Mouse (Mus musculus) cerebellum, adult (tissue): ENCODE measurements around the gene Atp23.
A peak's percentile ranks its signal among the peaks of the same experiment; 100 is the strongest.

Experiments used
- ATAC-seq: cut with Nextera tagmentation; 2 replicates; pipeline ENCODE4 v1.9.2; 2017; ENCODE audit warnings: mild to moderate bottlenecking, moderate library complexity, mixed read lengths; ENCODE audit not compliant: insufficient number of reproducible peaks, low FRiP score, low TSS enrichment

The Atp23 gene

DNA sequence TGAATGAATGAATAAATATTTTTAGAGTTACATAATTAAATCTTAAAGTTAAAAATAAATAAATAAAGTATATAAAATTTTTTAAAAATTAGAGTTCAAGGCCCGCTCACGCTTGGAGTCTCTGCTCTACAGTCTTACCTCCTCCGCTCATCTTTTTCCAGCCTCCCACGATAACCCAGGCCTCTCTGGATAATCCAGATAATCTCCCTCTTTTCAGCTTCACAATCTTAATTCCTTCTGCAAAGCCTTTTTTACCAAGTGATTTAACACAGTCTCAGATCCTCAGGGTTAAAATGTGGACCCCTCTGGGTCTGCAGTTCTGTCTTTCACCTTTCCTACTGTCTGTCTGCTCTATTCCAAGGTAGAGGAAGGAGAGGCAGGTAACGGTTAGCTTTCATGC, 13.1 kb upstream of the Atp23 start:
- ATAC-seq, result no peak

- ATAC-seq, result no peak
Measured at GRCm38 (mm10) chr10:126911479-126911878, 10.3 kb upstream of the Atp23 start.

- no peak for ATAC-seq
Measured at GRCm38 (mm10) chr10:126906811-126907210, 5.7 kb upstream of the Atp23 start.

- ATAC-seq, result peak; percentile 87
Measured at GRCm38 (mm10) chr10:126905650-126906075, 4.5 kb upstream of the Atp23 start.

DNA sequence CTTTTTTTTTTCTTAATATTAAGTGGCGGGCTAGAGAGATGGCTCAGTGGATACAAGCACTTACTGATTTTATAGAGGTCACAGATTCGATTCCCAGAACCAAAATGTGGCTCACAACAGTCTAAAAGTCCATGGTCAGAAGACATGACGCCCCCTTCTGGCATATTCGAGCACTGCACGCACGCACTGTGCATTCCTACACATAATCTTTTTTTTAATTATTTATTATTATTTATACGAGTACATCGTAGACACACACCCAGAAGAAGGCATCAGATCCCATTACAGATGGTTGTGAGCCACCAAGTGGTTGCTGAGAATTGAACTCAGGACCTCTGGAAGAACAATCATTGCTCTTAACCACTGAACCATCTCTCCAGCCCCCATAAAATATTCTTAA, 3.9 kb upstream of the Atp23 start:
- ATAC-seq, result no peak

- no peak for ATAC-seq
Measured at GRCm38 (mm10) chr10:126904221-126904620, 3.1 kb upstream of the Atp23 start.

DNA sequence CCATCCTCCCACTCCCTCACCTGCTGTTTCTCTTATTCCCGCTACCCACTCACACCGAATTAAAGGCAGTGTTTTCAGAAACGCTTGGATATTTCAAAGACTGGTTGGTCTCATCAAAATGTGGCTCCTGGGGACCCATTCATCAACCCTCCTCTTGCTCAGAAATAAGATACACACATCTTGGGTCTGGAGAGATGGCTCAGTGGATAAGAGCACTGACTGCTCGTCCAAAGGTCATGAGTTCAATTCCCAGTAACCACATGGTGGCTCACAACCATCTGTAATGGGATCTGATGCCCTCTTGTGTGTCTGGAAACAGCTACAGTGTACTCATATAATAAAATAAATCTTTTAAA, 311 bp upstream of the Atp23 start:
- ATAC-seq, result no peak

GRCm38 (mm10) chr10:126895891-126896290, 5.3 kb downstream of the Atp23 start:
- no peak for ATAC-seq

DNA sequence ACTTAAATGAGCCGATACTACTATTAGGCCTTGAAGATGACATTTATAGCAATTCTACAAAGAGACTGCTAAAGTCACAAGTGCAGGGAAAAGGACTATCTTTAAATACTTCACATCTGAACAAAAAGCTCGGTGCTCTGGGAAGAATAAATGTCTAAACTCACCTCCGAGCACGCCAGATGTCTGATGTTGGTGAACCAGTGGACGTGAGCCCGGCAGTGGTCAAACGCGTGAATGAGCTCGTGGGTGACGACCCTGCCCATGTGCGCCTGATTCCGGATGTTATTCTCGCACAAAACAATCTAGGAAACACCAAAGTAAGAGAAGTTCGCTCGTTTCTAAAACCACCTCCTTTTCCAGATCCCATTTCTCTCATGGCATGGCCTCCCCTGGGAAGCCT, 7.1 kb downstream of the Atp23 start:
- ATAC-seq, result no peak

DNA sequence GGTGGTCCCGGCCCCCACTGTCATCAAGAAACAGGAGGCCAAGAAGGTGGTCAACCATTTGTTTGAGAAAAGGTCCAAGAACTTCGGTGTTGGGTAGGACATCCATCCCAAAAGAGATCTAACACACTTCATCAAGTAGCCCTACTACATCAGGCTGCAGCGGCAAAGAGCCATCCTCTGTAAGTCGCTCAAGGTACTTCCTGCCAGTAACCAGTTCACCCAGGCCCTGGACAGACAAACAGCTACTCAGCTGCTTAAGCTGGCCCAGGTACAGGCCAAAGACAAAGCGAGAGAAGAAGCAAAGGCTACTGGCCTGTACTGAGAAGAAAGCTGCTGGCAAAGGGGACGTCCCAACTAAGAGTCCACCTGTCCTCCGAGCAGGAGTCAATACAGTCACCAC, 8.0 kb downstream of the Atp23 start:
- ATAC-seq, result no peak

DNA sequence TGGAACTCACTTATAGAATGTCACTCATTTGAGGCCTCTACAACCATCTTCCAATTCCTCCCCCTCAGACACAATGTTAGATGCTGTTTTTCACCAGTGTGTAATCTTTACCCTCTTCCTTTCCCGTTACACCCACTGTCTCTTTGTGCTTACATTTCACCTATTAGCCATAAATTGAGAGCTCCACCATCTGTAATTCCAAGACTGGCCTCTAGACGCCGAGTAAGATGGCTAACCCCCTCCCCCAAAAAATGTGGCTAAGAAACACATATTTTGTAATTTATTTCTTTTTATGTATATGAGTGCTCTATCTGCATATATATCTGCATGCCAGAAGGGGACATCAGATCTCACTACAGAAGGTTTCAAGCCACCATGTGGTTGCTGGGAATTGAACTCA, 27.4 kb downstream of the Atp23 start:
- no peak for ATAC-seq

DNA sequence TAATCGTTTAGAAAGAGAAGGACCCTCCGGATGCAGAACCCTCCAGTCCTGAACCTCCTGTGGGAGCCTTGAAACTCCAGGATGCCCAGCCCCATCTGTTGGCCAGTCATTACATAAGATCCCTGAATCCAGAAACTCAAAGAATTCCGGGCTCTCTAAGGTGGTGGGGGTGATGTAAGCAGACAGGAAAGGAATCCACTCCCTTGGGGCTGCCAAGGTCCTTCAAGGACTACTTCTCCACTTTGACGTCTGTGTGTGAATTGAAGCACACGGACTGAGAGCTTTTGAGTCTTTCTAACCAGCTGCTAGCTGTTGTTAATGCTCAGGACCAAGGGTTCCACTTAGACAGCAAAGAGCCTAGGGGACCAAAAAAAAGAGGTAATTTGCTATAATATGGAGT, 28.9 kb downstream of the Atp23 start:
- ATAC-seq, result no peak

GRCm38 (mm10) chr10:126869372-126870318, 31.5 kb downstream of the Atp23 start:
- peak; percentile 76; the same call in 1 of the 2 replicates for ATAC-seq

DNA sequence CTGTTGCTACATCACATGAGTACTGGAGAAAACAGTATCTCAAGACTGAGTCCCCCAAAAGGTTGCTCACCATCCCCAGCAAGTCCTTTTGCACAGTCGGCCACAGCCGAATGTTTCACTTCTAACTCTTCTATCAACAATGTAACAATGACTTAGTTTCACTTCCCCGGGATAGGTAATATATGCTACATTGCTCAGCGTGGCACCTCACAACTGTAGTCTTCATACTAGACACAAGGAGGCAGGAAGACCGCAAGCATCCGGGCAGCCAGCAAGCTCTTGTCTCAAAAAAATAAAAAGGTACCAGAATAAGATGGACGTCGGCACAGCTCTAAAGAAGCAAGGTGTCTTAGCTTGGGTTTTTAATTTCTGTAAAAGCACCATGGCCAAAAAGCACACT, 35.9 kb downstream of the Atp23 start:
- ATAC-seq, result no peak

GRCm38 (mm10) chr10:126862193-126862592, 39.0 kb downstream of the Atp23 start:
- no peak for ATAC-seq

DNA sequence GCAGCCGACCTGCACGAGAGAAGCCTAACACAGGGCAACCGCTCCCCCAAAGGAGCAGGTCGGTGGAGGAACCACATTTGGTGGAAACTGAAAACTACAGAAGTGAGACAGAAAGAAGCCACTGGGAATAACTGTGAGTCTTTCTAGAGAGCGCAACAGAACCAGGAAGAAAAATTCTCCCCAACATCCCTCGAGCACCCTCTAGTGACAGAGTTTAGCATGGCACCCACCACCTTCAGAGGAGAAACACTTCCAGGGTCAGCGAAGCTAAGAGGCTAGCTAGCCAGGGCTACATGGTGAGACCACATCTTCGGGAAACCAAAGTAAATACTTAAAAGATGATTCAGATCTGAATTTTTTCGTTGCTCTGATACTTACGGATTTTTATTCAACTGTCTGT, 47.9 kb downstream of the Atp23 start:
- no peak for ATAC-seq

DNA sequence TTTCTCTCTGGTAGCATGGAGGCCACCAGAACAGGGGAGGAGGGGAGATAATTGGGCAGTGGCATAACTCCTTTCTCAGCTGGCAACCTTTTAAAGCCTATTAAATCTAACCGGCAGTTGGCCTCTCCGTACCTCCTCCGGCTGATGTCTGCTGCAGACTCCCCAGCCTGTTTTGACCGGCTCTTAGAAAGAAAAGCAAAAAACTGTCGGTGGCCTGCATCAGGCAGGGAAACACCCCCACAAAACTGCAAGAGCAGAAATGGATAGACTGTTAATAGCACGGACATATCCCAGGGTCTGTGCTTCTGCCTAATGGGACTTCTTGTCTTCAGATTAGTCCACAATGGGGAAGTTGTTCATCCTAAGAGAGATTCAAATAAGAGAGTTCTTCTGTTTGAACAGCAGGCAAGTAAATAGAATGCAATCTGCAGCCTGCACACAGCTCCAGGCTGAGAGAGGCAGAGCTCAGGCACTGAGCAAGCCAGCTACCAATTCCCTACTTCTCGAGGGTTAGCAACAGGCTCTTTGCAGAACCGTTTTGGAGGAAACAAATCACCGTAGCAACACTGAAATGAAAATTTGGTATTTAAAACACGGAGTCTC, 55.7 kb downstream of the Atp23 start:
- no peak for ATAC-seq

GRCm38 (mm10) chr10:126844689-126845088, 56.5 kb downstream of the Atp23 start:
- no peak for ATAC-seq

DNA sequence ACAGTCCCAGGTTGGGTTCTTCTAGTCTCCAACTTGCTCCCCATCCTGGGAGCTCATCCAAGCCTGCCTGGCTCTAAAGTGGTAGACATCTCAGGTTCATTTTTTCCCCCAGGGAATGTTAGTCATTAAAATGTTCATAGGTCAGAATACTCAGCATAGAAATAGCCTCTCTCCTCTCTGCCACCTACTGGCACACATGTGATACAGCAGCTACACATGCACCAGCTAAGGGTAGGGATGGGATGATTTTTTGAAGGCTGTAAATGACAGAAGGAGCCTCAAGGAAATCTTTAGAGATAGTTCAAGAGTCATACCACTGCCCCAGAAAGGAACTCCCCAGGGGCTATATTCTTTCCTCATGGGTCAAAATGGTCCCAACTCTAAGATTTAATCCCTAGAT, 60.9 kb downstream of the Atp23 start:
- ATAC-seq, result no peak

GRCm38 (mm10) chr10:126833006-126833405, 68.1 kb downstream of the Atp23 start:
- no peak for ATAC-seq

DNA sequence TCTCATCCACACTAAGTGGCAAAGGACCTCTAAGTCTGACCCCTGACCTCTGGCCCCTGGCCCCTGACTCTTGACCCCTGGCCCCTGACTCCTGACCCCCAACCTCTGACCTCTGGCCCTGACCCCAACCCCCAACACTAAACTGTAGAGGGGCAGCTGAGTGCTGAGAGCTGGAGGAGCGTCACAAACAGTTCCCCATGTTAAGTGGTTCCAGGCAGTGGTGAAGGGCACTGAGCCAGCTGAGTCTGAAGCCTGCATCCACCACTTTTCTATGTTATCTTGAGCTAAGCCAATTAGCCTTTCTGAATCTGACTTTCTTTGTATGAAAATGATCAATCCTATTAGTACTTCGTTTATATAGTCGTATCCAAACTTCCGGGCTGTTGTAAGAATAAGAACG, 69.8 kb downstream of the Atp23 start:
- no peak for ATAC-seq

GRCm38 (mm10) chr10:126828618-126829017, 72.5 kb downstream of the Atp23 start:
- no peak for ATAC-seq
